Mouse (Mus musculus) testis, adult 2 months (tissue): ENCODE data around the gene Hmox2.

ENCODE experiments used
- CTCF ChIP-seq: fragments of 200-500 bp; IDR thresholded peaks from 2 replicates; pipeline ENCODE4 v1.5.1; 2012; ENCODE audit warnings: low read depth, mild to moderate bottlenecking, inconsistent platforms, low read length, moderate library complexity; ENCODE audit not compliant: control insufficient read depth, insufficient read depth, insufficient replicate concordance
- POLR2A ChIP-seq: fragments of 200-500 bp; IDR thresholded peaks from 2 replicates; pipeline ENCODE4 v1.6.1; 2012; ENCODE audit warnings: low read depth, mild to moderate bottlenecking, inconsistent platforms, low read length, moderate library complexity; ENCODE audit not compliant: control insufficient read depth

- TF ChIP-seq POLR2A: no peak
- no peak for TF ChIP-seq CTCF
Observed at GRCm38 (mm10) chr16:4684457-4684791, 41.7 kb upstream of the Hmox2 start.
